11 mouse cellular contexts compared by ENCODE assay signal in the genomic region with DNA sequence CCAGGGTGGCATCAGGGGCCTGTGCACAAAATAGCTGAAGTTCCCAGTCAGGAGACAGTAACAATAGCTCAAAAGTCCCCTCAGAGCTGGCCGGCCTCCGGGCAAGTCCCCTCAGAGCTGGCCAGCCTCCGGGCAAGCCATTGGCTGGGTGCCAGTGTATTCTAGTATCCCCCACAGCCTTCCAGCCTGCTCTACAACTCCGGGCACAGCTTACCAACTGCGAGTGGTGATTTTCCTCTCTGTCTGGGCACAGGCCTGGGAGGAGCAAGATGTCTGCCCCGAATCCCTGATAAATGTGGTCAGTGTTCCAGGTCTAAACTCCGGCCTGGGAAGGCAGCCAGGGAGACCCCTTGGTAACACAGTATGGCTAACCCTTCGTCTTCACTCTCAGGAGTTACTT. TPM values are rescaled to one million over a fixed set of nuclear protein-coding genes. Genes with fewer than 3 reads are reported as not detected.
DNase-seq lines count a peak whose midpoint lies in the region; ATAC-seq lines count a peak whose summit lies in the region.
"Had no signal": no experiment of that assay in that cellular context is flagged by ENCODE, and none has a peak within 500 bp of the region (broad histone marks: within the 10 kb centered on the region; RNA-seq: fewer than 3 reads in every experiment).

No protein-coding gene starts in this region.

- no peak overlapping the region for H3K27ac ChIP-seq in midbrain, embryonic 16.5 days (ENCODE audit: low read length)
- H3K27ac ChIP-seq: lung, embryonic 15.5 days had no signal

- 50% methylated on average over 8 of the region's 8 CpGs for WGBS in midbrain, embryonic 16.5 days

- no peaks in the 10 kb centered on the region for H3K27me3 ChIP-seq in midbrain, embryonic 16.5 days (ENCODE audit: control insufficient read depth, insufficient read depth, low read depth, low read length)
- H3K27me3 ChIP-seq: lung, embryonic 15.5 days had no signal

- no peaks in the 10 kb centered on the region for H3K9me3 ChIP-seq in midbrain, embryonic 16.5 days (replicated peaks; ENCODE audit: control insufficient read depth, low read length, poor library complexity, severe bottlenecking)
- H3K9me3 ChIP-seq: lung, embryonic 15.5 days had no signal

- no peak overlapping the region for H3K9ac ChIP-seq in midbrain, embryonic 16.5 days (ENCODE audit: low read depth, low read length)
- H3K9ac ChIP-seq: lung, embryonic 15.5 days had no signal

- peak; percentile 70 for ATAC-seq in midbrain, embryonic 16.5 days
- no peak for ATAC-seq in megakaryocyte progenitor cell, adult 5-6 weeks (replicated peaks; ENCODE audit: poor library complexity)

- no peak overlapping the region for H3K4me2 ChIP-seq in midbrain, embryonic 16.5 days (ENCODE audit: low read length)
- H3K4me2 ChIP-seq: lung, embryonic 15.5 days had no signal

- no peak overlapping the region for H3K4me3 ChIP-seq in midbrain, embryonic 16.5 days (ENCODE audit: low read depth, low read length)
- H3K4me3 ChIP-seq: lung, embryonic 15.5 days had no signal

- H3K4me1 ChIP-seq in midbrain, embryonic 16.5 days (ENCODE audit: control insufficient read depth, insufficient read depth, low read length), result no peaks in the 10 kb centered on the region

- peak; percentile 23 to 29 for DNase-seq in frontal cortex, postnatal 36 days (ENCODE audit: low spot score in 2 of 2)
- no peak for DNase-seq in frontal cortex, postnatal 25 days (ENCODE audit: low spot score in 2 of 2)
- DNase-seq in ovary, postnatal 36 days (ENCODE audit: low spot score), result peak; percentile 36
- no peak for DNase-seq in ovary, postnatal 10 days (ENCODE audit: low spot score)
- peak; percentile 48 for DNase-seq in heart, adult 8-10 months (ENCODE audit: low spot score)
- DNase-seq in kidney, adult 11 months, result no peak

- H3K36me3 ChIP-seq in midbrain, embryonic 16.5 days (ENCODE audit: control insufficient read depth, insufficient read depth, low read length), result no peaks in the 10 kb centered on the region
- H3K36me3 ChIP-seq: lung, embryonic 15.5 days had no signal

RNA-seq across cellular contexts. Expression of a gene that starts 8.0 kb away (rescaled TPM):
- 1 to 10 TPM in 2 of 4 experiments, under 1 TPM in 2; 0.76 to 1.6 (median 1.1) TPM for total RNA-seq in heart, adult 8-10 months (2022)
- 0.20 and 0.26 TPM in 2 replicates for polyA plus RNA-seq in midbrain, embryonic 16.5 days (2015; fragmentation: Nextera tagmentation; extraction: Ambion mirVana)
- total RNA-seq in megakaryocyte progenitor cell, adult 5-6 weeks (2015), result not detected in 2 replicates
- total RNA-seq in megakaryocyte progenitor cell, adult 5-6 weeks (2017), result not detected in 2 replicates
- total RNA-seq: hematopoietic stem cell, adult 5-6 weeks; neutrophil, adult 5-6 weeks had no signal

RNA-seq across cellular contexts. Expression of a gene that starts 10.4 kb away (rescaled TPM):
- total RNA-seq in heart, adult 8-10 months (2022), result 10 to 100 TPM; 40.6 to 58.5 (median 50.8) TPM
- polyA plus RNA-seq in midbrain, embryonic 16.5 days (2015; fragmentation: Nextera tagmentation; extraction: Ambion mirVana), result 0.06 and 0.08 TPM in 2 replicates
- not detected in 2 replicates for total RNA-seq in megakaryocyte progenitor cell, adult 5-6 weeks (2015)
- not detected in 2 replicates for total RNA-seq in megakaryocyte progenitor cell, adult 5-6 weeks (2017)

Comparison
In these comparisons a context has a peak if more than half of its experiments do, and no peak if none do; other contexts are left out.
1. DNase-seq: peak in frontal cortex, postnatal 36 days (2 of 2), ovary, postnatal 36 days (single experiment) and heart, adult 8-10 months (single experiment); none in frontal cortex, postnatal 25 days (0 of 2), ovary, postnatal 10 days (single experiment) and kidney, adult 11 months (single experiment).
2. RNA of a gene that starts 10.4 kb away (total RNA-seq): 40.6 to 58.5 TPM in heart, adult 8-10 months; not detected in megakaryocyte progenitor cell, adult 5-6 weeks; every median in the first group is over 10 times any median in the second.